Mouse (Mus musculus) c-Kit-positive CD71-negative TER-119-negative erythroid progenitor cells, embryonic 14.5 days (primary cell): ENCODE data around the gene Tcl1.
"Not testable (repeated sequence)": the region's sequence is repeated elsewhere in the genome, so short reads cannot be mapped to it uniquely, and the experiment has no call there.

Source experiments
- DNase-seq: peaks from one replicate; pipeline ENCODE4 v3.0.0-alpha.2; 2013; ENCODE audit warnings: low read depth

The Tcl1 gene

DNA sequence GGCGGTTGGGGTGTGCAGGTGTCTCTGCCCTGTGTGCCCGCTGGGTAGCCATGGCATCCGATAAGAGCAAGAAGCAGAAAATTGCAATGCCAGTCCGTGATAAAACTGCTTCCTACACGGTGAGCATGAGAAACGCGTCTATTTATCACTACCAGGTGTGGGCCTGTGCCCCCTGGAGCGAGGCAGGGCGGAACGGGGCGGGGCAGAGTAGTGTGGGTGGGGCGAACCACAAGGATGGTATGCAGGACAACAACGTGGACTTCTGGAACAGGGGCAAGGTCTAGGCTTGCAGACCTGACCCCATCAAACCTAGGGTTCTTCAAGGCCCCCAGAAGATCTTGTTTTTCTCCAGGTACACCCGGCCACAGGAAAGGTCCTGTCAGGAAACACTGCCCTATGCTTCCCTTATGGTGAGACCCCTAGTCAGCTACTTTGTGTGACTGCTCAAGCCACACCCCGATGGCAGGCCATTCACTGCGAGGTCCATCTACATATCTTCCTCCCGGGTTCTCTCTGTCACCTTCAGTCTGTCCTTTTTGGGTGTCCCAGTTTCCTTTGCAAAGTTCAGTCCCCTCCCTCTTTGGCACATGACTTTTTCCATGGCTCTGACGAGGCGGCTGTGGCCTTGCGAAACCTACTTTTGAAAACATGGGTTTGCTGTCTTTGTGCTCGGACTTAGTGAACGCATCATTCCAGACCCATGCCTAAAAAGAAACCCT is at the start of gene Tcl1:
Tcl1 (minus strand) TSS at position 193 of the 719 bp plus-strand sequence.
- DNase-seq: no peak

DNA sequence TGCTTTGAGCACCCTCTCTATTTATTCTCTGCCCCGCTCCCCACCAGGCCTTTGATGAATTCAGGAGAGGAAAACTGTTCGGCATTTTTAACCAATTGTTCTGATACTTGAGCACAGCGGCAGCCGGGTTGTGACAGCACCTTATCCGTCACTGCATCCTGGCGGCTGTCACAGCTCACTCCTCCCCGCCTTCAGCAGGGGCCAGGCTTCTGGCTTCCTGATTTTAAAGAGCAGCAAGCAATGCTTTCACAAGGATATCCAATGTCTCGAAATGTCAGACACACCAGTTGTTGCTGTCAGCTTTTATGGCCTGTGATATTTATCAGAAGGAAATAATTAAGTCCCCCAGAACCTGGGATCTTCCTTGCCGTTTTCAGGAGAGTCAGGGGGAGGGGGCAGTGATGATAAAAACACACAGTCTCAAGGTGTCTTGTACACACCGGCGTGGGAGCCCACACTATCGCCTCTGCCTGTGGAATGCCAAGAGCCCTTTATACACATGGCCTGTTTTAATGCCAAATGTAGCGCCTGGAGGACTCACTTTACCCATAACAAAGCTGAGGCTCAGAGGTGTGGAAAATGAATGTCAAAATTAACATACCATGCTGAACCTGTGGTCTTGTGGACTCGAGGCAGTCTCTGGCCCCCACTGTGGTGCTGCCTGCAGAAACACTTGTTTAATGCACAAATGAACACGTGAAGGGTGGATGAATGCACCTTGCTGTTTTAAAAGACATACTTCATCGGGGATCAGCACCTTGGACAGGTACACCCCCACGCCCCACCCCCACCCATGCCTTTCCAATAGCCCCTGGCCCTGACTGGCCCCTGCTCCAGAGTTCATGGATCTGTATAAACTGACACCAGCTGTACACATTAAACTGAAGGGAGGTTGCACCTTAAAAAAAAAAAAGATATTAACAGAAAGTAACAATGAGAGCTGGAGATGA is 48.7 kb upstream of the Tcl1 start:
- DNase-seq: no peak

DNA sequence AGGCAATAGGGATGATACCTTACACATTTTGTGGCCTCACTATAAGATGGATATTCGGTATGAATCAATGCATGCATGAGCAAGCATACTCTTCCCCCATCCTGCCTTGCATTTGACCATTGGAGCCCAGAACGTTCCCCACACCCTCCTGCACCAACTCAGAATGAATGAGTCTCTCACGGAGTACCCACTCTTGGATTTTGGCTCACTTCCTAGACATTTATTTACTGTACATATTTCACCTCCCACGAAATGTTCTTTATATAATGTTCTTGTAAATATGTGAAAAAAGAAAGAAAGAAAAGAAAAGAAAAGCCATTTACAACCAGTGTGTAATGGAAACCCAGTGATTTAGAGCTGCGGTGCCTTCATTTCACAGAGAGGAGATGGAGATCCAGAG is 44.5 kb upstream of the Tcl1 start:
- DNase-seq: no peak

DNA sequence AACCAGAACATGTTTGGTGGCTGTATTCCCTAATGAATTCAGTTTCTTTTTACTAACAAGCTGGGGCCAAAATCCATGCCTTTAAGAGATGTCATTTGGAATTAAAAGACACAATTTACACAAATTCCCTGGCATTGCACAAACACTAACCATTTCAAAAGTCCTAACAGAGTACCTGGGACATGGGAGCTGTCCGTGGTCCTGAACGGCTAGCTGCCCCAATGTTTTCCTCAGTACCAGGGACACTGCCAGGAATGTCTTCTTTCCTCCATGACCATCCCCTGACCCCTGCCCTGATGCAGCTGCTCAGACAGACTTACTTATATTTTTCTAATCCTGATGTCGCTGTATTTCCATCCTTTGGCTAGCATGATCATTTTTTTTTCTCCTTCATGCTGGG is 43.5 kb upstream of the Tcl1 start:
- peak; percentile 22 for DNase-seq

DNA sequence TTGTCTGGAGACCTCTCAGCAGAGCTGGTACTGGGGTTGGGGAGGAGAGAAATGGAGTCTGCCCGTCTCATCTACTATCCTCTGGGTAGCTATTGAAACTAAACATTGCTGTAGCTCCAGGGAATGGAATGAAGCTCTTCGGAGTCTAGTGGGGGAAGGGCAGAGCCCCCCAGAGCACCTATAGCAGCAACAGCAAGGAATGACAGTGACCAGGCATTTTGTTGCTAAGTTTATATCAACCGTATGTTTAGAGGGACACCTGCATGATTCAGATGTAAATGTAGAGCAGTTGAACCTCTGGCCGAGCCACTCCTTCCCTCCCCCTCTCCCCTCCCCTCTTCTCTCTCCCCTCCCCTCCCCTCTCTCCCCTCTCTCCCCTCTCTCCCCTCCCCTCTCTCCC is 36.6 kb upstream of the Tcl1 start:
- no peak for DNase-seq

DNA sequence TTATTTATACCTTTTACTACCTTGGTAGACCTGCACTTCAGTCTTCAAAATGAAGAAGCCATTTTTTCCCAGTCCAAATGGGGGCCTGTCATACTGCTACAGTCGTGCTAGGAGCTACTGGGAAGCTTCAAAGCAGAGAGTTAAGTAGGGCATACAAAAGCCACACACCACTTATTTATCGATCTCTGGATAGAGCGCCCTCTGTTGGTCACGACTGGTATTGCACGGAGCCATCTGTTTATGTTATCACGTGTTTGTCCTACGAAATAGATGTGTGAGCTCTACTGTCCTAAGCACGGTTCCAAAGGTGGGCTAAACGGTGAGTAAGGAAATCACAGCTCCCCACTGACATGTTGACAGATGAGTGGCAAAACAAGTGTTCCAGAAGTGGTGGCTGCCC is 36.2 kb upstream of the Tcl1 start:
- peak; percentile 14 for DNase-seq

DNA sequence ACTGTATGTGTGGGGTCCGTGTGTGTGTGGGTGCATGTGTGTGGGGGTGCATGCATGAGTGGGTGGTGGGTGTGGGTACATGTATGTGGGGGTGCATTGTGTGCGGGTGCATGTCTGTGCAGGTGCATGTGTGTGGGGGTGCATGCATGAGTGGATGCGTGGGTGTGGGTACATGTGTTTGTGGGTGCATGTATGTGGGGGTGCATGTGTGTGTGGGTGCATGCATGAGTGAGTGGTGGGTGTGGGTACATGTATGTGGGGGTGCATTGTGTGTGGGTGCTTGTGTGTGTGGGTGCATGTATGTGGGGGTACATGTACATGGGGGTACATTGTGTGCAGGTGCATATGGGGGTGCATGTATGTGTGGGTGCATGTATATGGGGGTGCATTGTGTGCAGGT is 31.2 kb upstream of the Tcl1 start:
- DNase-seq: no peak

DNA sequence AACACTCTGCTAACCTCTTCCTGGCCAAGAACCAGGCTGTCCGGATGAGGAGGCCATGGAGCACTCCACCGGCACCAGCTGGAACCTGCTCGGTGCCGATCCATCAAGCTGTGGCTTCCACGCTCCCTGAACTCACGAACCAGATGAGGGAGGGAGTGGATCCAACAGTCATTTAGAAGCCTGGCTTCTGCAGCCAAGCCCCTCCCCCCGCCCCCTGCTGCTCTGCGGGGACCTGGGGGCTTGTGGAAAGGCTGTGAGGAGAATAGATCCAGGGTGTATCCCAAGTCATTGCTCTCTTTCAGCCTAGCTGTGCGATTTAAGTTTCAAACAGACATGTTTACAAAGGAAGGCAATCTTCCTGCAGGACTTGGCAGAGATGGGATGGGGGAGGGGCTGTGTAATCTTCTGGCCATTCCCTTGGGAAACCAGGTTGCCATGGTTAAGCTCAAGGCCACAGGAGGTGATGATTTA is 26.2 kb upstream of the Tcl1 start:
- DNase-seq: no peak

DNA sequence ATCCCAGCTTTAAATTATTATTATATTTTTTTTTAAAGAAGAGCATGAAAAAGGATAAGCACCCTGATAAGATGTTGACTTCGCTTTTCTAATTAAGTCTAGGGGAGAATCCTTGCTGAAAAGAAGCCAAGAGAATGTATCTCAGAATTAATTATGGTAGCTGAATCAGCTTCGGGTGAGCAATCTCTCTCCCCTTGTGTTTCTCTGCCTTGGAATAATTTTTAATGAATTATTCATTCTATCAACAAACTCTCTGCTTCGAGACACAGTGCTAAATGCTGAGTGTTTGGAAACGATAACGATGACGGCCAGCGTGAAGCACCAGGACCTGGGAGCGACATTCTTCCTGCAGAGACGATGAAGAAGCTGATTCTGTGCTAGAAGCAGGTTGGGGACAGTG is 16.5 kb upstream of the Tcl1 start:
- DNase-seq: no peak

DNA sequence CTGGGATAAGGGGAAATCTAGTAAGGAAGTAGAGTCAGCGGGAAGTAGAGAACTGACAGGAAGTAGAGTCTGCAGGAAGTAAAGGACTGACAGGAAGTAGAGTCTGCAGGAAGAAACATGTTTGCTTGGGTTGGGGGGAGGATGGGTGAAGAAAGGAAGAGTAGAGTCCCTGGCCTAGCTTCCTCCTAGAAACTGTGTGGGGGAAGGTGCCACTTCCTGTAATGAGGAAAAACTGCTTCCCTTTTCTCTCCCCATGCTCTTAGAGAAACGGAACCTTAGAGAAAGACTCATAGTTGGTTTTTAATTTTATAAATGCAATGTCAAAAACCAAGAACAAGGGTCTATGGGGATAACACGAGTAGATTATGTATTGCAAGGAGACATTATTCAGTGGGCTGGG is 12.5 kb upstream of the Tcl1 start:
- DNase-seq: no peak

DNA sequence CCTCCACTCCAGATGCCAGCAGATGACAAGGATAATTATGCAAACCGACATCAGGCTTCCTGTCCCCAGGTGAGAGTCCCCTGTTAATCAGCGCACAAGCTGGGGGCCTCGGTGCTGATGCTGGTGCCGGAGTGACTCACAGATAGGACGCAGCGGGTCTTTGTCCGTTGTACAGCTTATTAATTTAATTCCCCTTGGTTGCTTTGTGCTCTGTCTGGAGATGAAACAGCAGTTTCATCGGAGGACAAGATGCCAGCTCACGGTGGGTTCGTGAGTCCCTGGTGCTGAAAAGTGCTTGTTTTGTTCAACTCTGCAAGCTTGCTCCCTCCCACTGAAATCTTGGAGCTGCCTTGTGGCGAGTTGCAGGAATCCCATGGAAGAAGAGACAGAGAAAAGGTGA is 11.8 kb upstream of the Tcl1 start:
- no peak for DNase-seq

DNA sequence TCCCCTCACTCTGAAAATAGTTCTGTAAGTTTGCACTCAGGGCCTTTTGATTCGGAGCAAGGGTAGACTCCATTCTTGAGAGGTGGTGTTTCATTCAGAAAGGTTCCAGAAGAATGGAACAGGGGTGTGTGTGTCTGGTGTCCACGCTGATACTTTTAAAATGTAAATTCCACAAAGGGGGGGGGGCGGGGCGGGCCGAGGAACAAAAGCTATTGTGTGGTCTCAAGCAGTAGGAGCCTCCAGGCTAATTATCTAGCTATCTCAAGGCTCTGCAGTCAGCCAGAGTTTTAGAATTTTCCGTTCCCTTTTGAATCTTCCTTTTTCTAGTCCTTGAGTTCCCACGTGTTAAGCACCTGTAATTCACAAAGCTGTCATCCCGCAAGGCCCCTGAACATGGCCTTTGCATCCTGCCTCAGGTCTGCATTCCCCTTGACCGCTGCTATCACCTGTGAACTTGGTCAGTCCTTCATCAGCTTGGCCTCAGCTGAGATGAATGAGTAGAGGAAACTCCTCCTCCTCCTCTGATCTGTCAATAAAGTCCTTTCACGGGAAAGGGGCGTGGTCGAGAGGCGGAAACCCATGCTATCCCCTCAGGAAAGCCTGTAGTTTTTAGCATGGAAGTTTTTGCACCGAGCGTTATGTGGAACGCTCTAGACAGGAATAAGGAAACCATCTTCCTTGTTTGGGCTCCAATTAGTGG is 2.2 kb upstream of the Tcl1 start:
- DNase-seq: no peak

DNA sequence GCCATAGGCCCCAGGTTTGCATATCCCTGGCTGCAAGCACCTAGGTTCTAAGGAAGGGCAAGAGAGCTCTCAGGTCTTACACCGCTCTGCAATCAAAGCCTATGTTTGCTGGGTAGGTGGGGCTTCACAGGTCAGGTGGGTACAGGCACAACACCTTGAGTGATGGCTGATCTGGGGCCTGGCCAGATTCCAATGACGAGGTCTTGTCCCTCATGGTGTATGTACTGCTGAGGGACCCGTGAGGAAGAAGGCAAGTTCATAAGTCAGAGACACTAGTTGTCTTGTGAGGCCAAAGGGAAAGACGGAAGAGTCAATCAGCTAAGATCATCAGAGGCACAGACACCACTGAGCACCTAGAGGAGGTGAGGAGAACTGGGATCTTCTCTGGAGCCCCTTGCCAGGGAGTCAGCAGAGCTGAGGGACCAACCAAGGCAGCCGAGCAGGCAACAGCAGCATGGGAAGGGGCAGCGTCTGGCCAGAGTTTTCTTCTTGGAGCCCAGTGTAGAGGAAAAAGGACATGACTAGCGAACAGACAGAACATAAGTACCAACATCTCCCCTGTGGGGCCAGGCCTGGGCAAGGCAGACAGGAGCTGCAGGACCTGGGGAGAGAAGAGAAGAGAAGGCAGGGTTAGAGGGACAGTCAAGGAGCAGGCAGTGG is 5.4 kb downstream of the Tcl1 start:
- DNase-seq: no peak

DNA sequence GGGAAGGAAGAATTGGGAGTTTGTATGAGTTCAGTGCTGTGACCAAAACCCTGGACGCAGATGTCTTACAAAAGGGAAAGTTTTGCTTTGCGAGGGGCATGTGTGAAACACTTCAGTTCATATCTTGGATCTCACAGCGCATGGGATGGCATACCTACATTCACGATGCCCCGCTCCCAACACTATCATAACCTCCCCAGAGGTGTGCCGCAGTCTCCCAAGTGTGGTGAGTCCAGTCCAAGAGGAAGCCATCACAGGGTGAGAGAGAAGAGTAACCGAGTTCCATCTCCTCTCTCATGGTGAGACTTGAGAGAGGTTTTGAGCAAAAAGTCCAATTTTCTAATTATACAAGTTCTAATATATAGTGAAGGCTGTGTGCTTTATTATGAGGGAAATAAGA is 13.4 kb downstream of the Tcl1 start:
- DNase-seq: no peak

DNA sequence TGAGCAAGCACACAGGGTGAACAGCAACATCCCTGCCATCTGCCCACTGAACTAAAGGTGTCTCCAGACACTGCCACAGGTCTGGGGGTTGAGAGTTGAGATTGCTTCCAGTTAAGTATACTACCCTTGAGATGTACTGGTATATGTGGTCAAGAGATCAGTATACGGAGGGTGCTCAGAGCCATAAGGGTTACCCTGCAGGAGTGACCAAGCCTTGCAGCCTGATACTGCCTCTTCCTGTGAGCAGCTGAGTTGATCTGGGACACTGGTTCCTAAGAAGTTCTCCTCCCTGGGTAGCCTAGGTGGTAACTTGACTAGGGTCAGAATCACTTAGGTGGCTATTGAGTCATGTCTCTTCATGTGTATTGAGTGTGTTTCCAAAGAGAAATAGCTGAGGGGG is 14.2 kb downstream of the Tcl1 start:
- no peak for DNase-seq

DNA sequence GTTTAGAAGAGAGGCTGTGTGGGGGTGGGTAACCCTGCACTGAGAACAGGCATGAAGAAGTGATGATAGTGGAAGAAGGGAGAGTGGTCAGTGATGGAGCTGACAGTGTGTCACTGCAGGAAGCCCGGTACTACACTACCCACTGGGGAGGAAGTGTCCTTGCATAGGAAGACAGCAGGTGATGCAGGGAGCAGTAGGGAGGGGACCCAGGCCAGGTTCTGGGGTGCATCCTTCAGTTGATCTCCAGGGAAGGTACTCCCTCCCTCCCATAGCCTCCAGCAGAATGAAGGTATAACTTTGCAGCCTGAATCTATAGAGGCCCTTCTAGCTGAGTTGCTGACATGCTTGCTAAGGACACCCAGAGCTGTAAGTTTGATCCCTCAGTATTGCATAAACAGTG is 15.5 kb downstream of the Tcl1 start:
- no peak for DNase-seq

DNA sequence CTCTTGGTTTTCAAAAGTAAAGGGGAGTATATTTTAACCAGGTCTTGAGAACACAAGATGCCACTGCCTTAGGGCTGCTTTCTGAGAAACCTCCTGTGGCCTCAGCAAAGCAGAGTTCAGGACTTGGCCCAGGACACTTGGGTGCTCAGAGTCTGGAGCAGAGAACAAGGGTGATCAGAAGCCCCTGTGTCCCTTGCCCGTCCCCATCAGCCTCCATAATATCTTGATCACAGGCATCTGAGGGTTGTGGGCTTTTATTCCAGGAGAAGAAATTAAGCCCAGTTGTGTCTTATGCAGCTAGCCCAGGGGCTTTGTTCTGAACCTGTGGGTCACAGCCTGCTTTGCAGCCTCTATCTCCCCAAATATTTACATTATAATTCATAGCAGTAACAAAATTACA is 20.9 kb downstream of the Tcl1 start, which contains the start of gene Tcl1b4:
Tcl1b4 (plus strand) TSS at position 301 of the 400 bp plus-strand sequence.
- DNase-seq: not testable (repeated sequence)

DNA sequence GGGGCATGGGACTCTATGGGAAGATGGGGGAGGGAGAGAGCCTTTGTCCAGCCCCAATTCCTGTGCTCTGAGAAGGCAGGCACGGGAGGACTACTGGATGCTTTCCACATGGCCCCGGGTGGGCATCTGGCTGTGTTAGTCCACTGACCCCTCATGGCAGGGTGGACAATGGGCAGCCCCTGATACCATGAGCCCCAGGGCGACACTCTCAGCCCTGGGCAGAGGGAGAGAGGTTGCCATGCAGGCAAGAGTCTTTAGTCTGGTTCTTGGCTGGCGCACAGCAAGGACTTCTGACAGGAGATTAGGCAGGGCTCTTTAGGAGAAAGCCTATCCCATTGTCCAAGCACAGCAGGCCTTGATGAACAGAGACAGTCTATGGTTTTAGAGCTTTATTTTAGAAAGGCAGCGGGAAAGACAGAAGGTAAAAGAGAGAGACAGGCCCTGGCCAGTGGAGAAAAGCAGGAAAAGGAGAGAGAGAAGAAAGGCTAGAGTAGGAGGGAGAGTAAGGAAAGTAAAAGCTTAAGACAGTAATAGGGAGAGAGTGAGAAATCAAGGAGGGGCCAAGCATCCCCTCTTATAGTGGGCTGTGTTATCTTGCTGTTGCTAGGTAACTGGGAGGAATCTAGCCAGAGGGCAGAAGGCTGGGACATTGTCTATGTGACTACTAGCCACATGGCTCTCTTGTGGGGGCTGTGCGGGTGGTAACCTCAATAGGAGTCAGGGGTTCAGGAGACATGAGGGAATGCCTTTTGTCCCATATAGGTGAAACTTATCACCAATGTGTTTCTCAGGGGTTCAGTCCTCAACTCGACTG is 22.7 kb downstream of the Tcl1 start:
- DNase-seq: not testable (repeated sequence)

DNA sequence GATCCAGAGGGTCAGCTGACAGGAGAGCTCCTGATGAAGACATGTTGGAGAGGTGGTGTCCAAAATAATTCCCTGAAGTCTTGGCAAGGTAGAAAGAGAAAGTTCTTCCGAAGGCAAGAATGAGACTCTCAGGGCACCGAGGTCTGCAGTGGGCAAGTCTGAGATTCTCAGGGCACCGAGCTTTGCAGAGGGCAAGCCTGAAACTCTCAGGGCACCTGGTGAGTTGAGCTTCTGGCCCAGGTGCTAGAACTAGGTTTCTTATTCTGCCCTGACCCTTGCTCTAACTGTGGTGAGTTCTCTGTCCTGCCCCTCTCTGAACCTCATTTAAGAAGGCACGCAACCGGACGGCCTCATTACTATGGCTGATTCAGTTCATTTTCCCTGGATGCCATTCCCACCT is 31.9 kb downstream of the Tcl1 start, which contains the start of gene Tcl1b3:
Tcl1b3 (plus strand) TSS at position 301 of the 400 bp plus-strand sequence.
- not testable (repeated sequence) for DNase-seq

DNA sequence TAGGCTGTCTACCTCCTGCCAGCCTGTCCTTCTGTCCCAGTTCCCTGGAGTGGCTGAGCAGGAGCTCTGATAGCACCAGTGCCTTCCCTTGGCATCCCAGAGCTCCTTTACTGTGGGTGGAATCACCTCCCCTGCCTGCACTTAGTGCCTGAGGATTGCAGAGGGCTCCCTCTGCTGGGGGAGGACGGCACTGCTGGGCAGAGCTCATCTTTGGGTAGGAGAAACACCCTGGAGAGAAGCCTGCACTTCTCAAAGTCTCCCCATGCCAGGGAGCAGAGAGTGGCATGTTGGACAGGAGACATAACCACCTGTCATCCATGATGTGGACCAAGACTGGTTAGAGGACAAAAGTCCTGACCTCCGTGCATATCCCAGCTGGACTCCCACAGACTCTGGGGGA is 33.6 kb downstream of the Tcl1 start:
- DNase-seq: not testable (repeated sequence)
